Mouse (Mus musculus): Measurements from ENCODE around the gene Pyroxd1.

DNA sequence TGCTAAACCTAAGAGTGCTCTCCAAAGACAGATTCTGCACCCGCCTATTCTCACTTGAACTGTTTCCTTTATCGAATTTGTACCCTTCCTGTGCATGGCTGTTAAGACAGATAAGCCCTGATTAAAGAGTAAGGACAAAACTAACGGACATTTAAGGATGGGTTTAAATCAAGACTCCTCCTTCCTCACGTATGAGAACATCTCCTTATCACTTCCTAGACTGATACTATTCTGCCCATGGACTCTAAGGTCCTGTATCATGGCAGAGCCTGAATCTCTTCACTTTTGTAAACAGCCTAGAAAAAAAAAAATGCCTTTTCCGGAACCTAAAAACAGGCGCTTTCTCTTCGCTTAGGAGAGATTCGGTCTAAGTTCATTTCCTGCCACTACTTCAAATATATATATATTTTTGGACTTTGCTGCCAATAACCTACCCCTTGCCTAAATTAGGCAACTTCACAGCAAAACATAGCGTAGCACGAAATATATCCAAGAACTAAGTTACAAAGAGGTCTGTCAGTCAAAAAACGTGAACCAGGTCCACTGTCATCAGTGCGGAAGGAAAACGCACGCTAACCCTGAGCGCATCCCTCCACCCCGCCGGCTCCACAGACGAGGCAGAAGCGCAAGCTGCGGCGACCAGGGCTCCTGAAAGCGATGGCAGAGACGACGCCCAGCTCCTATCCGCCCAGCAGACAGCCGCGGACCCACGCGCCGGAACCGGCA is 41.0 kb downstream of the Pyroxd1 start:
- TF ChIP-seq CTCF (IDR thresholded peaks at IDR 0.05; ENCODE audit: extremely low read depth, insufficient read depth, insufficient read length, insufficient replicate concordance) (no peak), POLR2A (IDR thresholded peaks at IDR 0.05; ENCODE audit: low read depth, low read length) (no peak)
